Mouse (Mus musculus): Measurements from ENCODE around the gene Jpt1.
"Not testable (repeated sequence)": the region's sequence is repeated elsewhere in the genome, so short reads cannot be mapped to it uniquely, and the experiment has no call there.

Jpt1 gene

GRCm38 (mm10) chr11:115475025-115475757, 39.0 kb downstream of the Jpt1 start, which contains the start of gene Armc7:
TSS of gene Armc7 (plus strand) at chr11:115475667.
- DNase-seq: peak; percentile 96 to 97

DNA sequence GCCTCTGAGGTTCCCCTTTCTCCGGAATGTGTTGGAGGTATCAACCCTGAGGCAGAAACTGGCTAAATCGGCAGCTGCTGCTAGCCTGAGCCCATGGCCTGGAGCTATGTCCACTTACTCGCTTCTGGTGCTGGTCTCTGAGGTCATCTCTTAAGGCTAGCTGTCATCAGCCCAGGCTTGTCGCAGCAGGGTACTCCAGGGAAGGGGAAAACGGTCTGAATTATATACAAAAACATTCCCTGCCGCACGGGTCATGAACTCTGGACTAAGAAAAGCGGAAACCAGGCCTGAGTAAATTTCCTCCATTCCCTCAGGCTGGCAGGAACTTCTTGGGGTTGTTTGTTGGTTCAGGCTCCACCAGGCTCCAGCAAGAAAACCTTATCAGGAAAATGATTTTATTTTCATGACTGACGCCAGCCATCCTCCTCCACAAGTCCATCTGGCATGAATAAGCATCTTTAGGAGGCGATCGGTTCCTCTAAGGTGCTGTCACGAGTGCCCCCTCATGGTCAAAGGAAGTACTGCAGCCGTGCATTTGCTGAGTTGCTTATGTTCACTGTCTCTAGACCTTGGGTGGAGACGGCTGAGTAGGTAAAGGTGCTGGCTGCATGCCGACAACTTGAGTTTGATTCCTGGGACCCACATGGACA, 40.4 kb downstream of the Jpt1 start:
- peak; percentile 96 to 99 for DNase-seq

GRCm38 (mm10) chr11:115472183-115472582, 42.0 kb downstream of the Jpt1 start:
- DNase-seq: no peak

DNA sequence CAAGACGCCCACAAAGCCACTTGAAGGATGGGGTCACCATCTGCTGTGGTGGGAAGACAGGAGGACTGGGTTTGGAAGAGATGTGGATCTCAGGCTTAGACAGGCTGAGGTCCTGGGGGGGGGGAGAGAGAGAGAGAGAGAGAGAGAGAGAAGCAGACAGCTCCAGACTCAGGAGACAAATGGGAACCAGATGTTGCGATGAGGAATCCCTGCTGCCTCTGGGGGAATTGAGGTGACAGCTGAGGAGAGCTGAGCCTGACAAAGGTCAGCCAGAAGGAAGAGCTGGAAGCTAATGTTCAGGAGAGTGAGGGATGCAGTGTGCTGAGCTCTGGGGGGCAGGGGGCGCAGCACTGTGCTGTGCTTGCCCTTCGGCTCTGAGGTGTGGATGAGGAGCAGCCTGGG, 47.0 kb downstream of the Jpt1 start:
- DNase-seq: no peak

DNA sequence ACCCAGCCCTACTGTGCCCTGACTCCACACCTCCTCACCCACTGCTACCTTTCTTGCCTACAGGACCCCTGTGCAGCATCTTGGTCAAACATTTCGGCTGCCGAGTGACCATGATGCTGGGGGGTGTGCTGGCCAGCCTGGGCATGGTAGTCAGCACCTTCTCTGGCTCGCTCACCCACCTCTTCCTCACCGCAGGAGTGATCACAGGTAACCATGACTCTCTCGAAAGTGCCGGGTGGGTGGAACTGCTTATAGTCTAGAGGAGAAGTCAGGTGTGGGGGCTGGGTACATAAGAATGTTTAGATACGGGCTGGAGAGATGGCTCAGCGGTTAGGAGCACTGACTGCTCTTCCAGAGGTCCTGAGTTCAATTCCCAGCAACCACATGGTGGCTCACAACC, 49.3 kb downstream of the Jpt1 start:
- DNase-seq: no peak

DNA sequence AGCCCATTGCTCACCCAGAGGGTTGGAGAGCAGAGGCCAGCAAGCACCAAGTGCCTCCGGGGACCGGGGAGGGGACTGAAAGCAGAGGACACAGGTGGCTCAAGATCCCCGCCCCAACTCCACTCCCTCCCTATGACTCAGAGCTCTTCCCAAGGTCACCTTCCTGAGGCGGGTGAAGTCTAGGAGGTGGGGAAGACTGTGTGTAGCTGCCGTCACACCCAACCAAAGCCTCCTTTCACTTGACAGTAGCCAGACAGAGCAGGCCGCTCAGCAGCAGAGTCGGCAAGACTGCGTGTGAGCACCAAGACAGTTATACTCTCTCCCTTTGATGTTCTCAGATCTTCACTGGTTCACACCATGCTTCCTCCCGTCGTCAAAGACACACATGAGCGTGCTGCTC, 50.8 kb downstream of the Jpt1 start:
- DNase-seq: no peak

GRCm38 (mm10) chr11:115462243-115462891, 51.8 kb downstream of the Jpt1 start, which contains the start of gene Slc16a5:
TSS of gene Slc16a5 (plus strand) at chr11:115462474.
- peak; percentile 49 to 55 for DNase-seq

DNA sequence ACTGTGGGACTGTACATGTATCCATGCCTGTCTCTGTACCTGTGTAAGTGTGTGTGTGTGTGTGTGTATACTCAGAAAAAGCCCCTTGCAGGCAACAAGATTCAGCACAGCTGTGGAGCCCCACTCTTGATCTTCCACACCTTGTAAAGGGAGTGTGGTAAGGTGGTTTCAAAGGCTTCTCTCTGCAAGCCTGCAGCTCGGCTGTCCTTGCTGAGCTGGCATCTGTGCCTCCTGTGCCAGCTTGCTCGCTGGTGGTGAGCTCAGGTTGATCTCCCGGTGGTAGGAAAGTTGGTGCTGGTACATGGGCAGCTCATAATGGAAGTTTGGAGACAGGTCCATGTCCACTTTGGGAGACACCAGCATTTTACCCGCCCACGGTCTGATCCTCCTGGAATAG, 52.3 kb downstream of the Jpt1 start:
- no peak for DNase-seq

DNA sequence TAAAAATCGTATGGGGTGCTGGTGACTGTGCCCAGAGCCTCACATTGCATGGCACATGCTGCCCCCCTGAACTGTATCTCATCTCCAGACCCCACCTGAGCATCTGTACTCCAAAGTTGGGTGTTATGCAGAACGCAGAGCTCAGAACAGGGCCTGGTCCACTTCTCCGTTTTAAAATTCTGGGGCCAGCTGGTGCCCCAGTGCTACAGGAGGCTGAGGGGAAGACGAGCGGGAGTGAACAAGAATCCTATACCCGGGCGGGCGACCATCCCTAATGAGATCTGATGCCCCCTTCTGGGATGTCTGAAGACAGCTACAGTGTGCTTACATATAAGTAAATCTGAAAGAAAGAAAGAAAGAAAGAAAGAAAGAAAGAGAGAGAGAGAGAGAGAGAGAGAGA, 53.2 kb downstream of the Jpt1 start:
- DNase-seq: peak; percentile 45 to 47

GRCm38 (mm10) chr11:115457405-115457804, 56.8 kb downstream of the Jpt1 start:
- DNase-seq: no peak

DNA sequence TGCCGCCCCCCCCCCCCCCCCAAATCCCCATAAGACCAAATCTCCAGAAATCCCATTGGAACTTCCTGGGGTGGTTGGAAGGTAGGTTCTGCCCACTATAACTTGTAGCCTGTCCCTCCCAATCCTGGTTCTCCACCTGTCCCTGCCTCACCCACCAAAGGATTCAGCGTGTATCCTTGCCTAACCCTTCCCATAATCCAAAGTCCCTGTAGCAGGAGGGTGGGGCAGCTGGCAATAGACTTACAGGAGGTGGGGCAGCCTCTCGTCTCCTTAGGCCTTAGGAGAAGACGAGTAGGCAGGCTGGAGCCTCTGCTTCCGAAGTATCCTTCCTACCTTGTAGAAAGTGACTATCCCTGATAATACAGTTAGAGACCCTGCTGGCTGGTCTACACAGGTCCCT, 58.0 kb downstream of the Jpt1 start:
- DNase-seq: no peak

DNA sequence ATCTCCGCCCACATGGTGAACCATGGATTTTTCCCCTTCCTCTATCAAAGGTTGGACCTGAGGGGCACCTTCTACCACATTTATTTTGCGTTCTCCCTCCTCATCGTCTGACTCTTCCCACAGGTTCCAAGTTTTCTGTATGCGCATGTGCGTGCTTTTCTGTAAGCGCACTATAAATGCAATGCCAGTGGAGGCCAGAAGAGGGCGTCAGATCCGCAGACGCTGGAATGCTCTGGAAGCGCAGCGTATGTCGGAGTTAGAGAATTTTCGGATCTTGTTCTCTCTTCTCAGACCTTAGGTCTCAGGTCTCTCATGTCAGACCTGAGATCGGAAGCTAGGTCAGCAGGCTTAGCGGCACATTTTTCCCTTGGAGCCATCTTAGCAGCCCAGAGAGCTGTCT, 58.6 kb downstream of the Jpt1 start:
- no peak for DNase-seq

GRCm38 (mm10) chr11:115454822-115455221, 59.4 kb downstream of the Jpt1 start:
- DNase-seq: not testable (repeated sequence)

DNA sequence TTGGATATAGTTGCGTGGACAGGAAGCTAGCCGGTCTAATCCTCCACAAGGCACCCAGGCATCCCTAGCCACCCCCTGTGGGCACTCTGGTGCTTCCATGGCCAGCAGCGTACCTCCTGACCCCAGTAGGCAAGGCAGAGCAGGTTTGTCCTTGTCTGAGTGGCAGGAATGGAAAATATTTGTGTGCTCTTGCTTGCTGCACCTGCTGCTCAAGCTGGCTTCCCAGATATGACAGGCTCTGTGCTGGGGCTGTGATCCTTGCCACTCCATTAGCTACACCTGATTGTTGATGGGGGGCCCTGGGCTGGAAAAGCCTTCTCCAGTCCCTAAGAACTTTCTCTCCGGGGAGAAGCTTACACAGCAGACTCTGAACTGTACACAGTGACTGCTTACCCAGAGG, 60.9 kb downstream of the Jpt1 start:
- no peak for DNase-seq

DNA sequence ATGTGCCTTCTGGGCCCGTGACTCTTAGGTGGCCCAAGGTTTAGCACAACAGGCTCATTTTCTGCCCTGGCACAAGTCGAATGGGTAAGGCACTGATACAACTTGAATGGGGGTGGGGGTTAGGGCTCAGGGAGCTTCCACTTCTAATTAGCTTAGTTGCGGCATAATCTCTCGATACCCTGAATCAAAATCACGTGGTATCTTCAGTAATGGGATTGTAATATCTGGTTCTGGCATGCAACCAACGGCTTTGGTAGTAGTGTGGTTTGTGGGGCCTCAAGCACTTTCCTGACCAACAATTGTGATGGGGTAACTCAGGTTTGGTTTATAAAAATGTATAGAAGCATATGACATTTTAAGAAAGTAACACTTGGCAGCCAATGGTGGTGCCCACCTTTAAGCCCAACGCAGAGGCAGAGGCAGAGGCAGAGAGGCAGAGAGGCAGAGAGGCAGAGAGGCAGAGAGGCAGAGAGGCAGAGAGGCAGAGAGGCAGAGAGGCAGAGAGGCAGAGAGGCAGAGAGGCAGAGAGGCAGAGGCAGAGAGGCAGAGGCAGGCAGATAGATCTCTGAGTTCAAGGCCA, 61.8 kb downstream of the Jpt1 start:
- no peak for DNase-seq

GRCm38 (mm10) chr11:115451781-115452241, 62.4 kb downstream of the Jpt1 start:
- DNase-seq: no peak

DNA sequence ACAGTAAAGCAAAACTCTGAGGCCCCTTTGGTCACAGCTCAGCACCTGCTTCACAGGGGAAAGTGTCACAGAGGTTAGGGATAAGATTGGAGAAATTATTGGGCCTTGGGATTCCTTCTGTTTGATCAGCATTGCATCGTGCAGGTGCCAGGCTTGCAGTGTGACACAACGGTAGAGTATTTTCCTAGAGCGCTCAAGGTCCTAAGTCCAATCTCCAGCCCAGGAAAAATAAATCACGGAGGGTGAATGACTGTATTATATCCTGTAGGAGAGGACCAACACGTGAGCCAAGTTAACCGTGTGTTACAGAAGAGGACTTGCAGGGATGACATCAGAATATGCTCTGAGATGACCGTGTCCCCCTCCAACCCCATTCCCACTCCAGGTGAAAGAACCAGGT, 64.0 kb downstream of the Jpt1 start:
- DNase-seq: no peak

DNA sequence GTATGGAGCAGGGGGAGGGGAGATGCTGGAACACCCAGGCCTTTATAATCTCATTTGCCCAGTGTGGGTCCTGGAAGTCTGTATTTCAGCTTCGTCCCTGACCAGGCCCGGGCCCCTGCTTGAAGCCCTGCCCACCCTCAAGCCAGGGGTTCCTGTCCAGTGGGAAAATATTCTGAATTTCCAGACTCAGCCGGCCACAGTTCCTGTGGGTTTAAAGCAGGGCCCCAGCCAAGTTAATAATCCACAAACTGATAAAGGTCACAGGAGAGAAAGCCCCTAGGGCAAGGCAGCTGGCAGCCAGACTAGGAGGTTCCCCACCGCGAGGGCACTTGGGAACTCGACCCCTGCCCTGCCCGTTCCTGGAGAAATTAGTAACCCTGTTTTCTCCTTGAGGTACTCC, 65.2 kb downstream of the Jpt1 start:
- DNase-seq: no peak

DNA sequence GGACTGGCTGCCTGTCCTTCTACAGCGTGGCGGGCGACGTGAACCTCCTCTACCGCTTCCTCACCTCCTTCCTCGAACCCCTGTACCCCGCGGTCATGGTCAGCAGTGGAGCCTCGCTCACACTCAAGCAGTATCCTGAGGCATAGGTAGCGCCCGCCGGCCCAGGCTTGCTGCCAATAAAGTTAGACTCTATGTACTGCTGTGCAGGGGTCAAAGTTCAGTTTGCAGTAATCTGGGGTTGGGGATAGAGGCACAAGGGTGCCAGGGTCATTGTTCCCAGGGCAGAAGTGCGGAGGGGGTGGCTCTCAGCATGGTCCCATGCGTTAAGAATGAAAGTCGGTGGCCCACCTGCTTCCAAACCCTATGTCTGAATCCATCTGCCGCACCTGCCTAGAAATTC, 66.1 kb downstream of the Jpt1 start:
- no peak for DNase-seq
